Mouse (Mus musculus): ENCODE results near the gene Usp40.

Usp40 gene

GRCm38 (mm10) chr1:87953073-87953472, 55.3 kb downstream of the Usp40 start:
- no peak for TF ChIP-seq GATA4 (IDR thresholded peaks at IDR 0.05; ENCODE audit: insufficient replicate concordance, low read length)

GRCm38 (mm10) chr1:87951641-87952040, 56.7 kb downstream of the Usp40 start:
- TF ChIP-seq GATA4 (IDR thresholded peaks at IDR 0.05; ENCODE audit: insufficient replicate concordance, low read length) = no peak

GRCm38 (mm10) chr1:87947681-87948091, 60.7 kb downstream of the Usp40 start:
- no peak for TF ChIP-seq GATA4 (IDR thresholded peaks at IDR 0.05; ENCODE audit: insufficient replicate concordance, low read length)

GRCm38 (mm10) chr1:87941765-87942164, 66.6 kb downstream of the Usp40 start:
- no peak for TF ChIP-seq GATA4 (IDR thresholded peaks at IDR 0.05; ENCODE audit: insufficient replicate concordance, low read length)

- TF ChIP-seq GATA4 (IDR thresholded peaks at IDR 0.05; ENCODE audit: insufficient replicate concordance, low read length) = no peak
Measured at GRCm38 (mm10) chr1:87936516-87936915, 71.8 kb downstream of the Usp40 start.

GRCm38 (mm10) chr1:87936075-87936474, 72.3 kb downstream of the Usp40 start:
- TF ChIP-seq GATA4 (IDR thresholded peaks at IDR 0.05; ENCODE audit: insufficient replicate concordance, low read length) = no peak

- no peak for TF ChIP-seq GATA4 (IDR thresholded peaks at IDR 0.05; ENCODE audit: insufficient replicate concordance, low read length)
Measured at GRCm38 (mm10) chr1:87935546-87935945, 72.8 kb downstream of the Usp40 start.

- no peak for TF ChIP-seq GATA4 (IDR thresholded peaks at IDR 0.05; ENCODE audit: insufficient replicate concordance, low read length)
Measured at GRCm38 (mm10) chr1:87935095-87935494, 73.3 kb downstream of the Usp40 start.

- TF ChIP-seq GATA4 (IDR thresholded peaks at IDR 0.05; ENCODE audit: insufficient replicate concordance, low read length) = no peak
Measured at GRCm38 (mm10) chr1:87933051-87933450, 75.3 kb downstream of the Usp40 start.

- TF ChIP-seq GATA4 (IDR thresholded peaks at IDR 0.05; ENCODE audit: insufficient replicate concordance, low read length) = peak; percentile 36; the same call in 1 of the 2 replicates
Measured at GRCm38 (mm10) chr1:87929730-87930129, 78.6 kb downstream of the Usp40 start.

- TF ChIP-seq GATA4 (IDR thresholded peaks at IDR 0.05; ENCODE audit: insufficient replicate concordance, low read length) = no peak
Measured at GRCm38 (mm10) chr1:87924888-87925287, 83.5 kb downstream of the Usp40 start.

- TF ChIP-seq GATA4 (IDR thresholded peaks at IDR 0.05; ENCODE audit: insufficient replicate concordance, low read length) = no peak
Measured at GRCm38 (mm10) chr1:87922666-87923065, 85.7 kb downstream of the Usp40 start.

GRCm38 (mm10) chr1:87920056-87920614, 88.2 kb downstream of the Usp40 start:
- TF ChIP-seq GATA4 (IDR thresholded peaks at IDR 0.05; ENCODE audit: insufficient replicate concordance, low read length) = no peak

- no peak for TF ChIP-seq GATA4 (IDR thresholded peaks at IDR 0.05; ENCODE audit: insufficient replicate concordance, low read length)
Measured at GRCm38 (mm10) chr1:87918061-87918460, 90.3 kb downstream of the Usp40 start.

GRCm38 (mm10) chr1:87917361-87917760, 91.0 kb downstream of the Usp40 start:
- no peak for TF ChIP-seq GATA4 (IDR thresholded peaks at IDR 0.05; ENCODE audit: insufficient replicate concordance, low read length)

- no peak for TF ChIP-seq GATA4 (IDR thresholded peaks at IDR 0.05; ENCODE audit: insufficient replicate concordance, low read length)
Measured at GRCm38 (mm10) chr1:87913356-87913755, 95.0 kb downstream of the Usp40 start.

- no peak for TF ChIP-seq GATA4 (IDR thresholded peaks at IDR 0.05; ENCODE audit: insufficient replicate concordance, low read length)
Measured at GRCm38 (mm10) chr1:87910428-87910827, 97.9 kb downstream of the Usp40 start.
